Mouse (Mus musculus): ENCODE results near the gene Abca5. TPM values are rescaled to one million over a fixed set of nuclear protein-coding genes. Genes with fewer than 3 reads are reported as not detected.

The Abca5 gene
- 13.7 and 22.6 TPM in 2 replicates for polyA plus RNA-seq (2011; ENCODE audit: insufficient read length, low read depth, missing spikeins)

DNA sequence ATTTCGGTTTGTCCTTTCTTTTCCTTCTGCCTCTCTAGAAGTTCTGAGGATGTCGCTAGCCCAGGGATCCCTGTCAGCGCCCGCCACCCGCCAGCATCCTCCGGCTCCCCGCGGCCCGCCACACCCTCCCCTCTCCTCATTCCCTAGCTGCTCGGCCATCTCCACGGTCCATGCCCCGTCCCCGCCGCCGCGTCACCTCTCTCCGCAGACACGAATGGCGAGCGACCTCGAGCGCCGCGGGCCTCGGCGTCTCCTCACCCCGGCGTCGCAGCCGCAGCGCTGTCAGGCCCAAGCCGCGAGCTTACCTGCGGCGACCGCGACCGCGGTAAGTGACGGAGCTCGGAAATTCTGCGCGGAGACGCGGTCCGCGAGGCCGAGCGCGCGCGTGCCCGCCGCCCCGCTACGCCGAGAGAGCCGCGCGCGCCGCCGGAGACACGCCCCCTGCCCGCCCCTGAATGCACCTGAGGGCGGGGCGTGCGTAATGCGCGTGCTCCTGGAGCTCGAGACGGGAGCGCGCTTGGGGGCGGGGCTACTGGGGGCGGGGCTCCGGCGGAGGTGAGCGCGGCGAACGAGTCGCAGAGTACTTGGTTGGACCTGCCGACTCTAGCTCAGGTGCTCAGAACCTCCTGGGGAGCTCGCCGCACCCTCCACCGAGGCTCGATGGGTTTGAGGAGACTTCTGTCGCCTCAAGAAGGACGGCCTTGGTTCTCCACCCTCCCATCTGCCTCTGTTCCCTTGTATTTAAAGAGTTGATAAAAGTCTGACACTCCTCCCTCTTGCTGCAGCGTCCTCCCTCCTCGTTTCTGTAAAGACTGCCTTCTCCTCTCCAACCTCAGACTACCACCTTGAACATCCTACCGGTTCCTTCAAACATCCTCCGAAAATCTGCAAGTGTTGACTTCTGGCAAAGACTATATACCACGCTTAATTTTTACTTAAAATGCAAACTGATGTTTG lies at the start of gene Abca5:
Abca5 (minus strand) TSS at position 428 of the 957 bp plus-strand sequence.
- H3K4me3 ChIP-seq (ENCODE audit: insufficient read depth, low read length) = peak within 1 kb of the TSS; percentile 88
- H3K4me1 ChIP-seq (ENCODE audit: control insufficient read depth, insufficient read depth, low read length) = no peaks in the 10 kb centered on the region; the same call in 1 of the 2 replicates
- no peak within 1 kb of the TSS for H3K27ac ChIP-seq (ENCODE audit: insufficient read depth, low read length)
- TF ChIP-seq POLR2A (IDR thresholded peaks at IDR 0.05; ENCODE audit: low read depth, low read length) = peak; percentile 67
- no peak for TF ChIP-seq CTCF (IDR thresholded peaks at IDR 0.05; ENCODE audit: borderline replicate concordance, insufficient read depth, low read length)

DNA sequence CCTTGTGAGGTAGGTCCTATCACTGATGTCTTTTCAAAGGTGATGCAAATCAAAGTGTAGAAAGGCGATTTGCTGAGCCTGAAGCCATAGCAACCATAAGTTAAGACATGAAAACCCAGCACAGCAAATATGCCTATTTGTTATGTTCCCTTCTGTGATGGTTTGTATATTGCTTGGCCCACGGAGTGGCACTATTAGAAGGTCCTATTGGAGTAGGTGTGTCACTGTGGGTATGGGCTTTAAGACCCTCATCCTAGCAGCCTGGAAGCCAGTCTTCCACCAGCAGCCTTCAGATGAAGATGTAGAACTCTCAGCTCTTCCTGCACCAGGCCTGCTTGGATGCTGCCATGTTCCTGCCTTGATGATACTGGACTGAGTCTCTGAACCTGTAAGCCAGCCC lies 48.0 kb upstream of the Abca5 start:
- H3K27ac ChIP-seq (ENCODE audit: insufficient read depth, low read length) = no peak overlapping the region
- H3K4me3 ChIP-seq (ENCODE audit: insufficient read depth, low read length) = no peak overlapping the region
- no peaks in the 10 kb centered on the region for H3K4me1 ChIP-seq (ENCODE audit: control insufficient read depth, insufficient read depth, low read length)
- no peak for TF ChIP-seq CTCF (IDR thresholded peaks at IDR 0.05; ENCODE audit: borderline replicate concordance, insufficient read depth, low read length)
- TF ChIP-seq POLR2A (IDR thresholded peaks at IDR 0.05; ENCODE audit: low read depth, low read length) = no peak

DNA sequence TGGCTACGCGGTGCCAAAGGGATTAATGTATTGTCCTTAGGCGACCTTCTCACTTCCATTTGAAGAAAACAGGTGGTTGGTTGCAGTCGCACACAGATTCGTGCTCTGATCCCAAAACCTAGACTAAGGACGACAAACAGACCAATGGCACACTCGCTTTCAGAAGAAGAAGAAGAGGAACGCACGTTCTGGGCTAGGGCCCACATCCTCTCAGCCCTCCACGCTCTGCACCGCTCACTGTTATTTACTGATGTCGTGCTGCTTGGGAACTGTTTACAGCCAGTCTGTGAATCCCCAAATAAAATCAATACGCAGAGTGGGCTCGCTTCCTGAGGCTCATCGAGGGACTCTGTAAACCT lies 42.8 kb upstream of the Abca5 start:
- TF ChIP-seq CTCF (IDR thresholded peaks at IDR 0.05; ENCODE audit: borderline replicate concordance, insufficient read depth, low read length) (no peak), POLR2A (IDR thresholded peaks at IDR 0.05; ENCODE audit: low read depth, low read length) (no peak)
- Histone ChIP-seq H3K27ac (ENCODE audit: insufficient read depth, low read length) (no peak overlapping the region), H3K4me3 (ENCODE audit: insufficient read depth, low read length) (no peak overlapping the region), H3K4me1 (ENCODE audit: control insufficient read depth, insufficient read depth, low read length) (no peaks in the 10 kb centered on the region; the same call in 1 of the 2 replicates)

DNA sequence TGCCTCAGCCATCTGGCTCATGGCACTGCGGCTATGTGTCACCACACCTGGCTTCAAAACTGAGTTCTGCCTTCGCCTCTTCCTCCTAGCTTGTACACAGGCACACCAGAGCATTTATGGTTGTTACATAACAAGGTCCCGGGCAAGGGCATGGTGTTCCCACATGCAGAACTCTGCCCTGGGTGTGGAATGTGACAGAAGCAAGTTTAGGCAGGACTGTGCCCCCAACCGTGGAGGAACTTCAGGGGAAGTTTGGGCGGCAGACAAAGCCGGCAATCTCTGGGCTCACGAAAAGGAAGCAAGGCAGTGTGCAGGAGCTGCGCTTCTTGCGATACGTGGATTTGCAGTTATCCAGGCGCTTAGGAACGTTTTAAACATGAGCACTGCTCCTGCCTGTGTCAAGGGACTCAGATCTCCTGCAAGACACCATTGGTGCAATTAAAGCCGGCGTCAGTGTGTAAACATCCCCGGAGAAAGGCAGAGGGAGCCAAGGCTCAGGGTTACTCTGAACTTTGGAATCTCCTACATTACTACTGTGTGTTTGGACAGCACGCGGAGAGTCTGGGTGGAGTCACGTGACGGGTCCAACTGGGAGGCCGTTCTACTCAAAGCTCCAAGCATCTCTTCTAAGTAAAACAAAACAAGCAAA lies 42.3 kb upstream of the Abca5 start:
- H3K4me3 ChIP-seq (ENCODE audit: insufficient read depth, low read length) = peak overlapping the region; percentile 3; the same call in 1 of the 2 replicates
- H3K27ac ChIP-seq (ENCODE audit: insufficient read depth, low read length) = no peak overlapping the region
- no peaks in the 10 kb centered on the region; the same call in 1 of the 2 replicates for H3K4me1 ChIP-seq (ENCODE audit: control insufficient read depth, insufficient read depth, low read length)
- TF ChIP-seq CTCF (IDR thresholded peaks at IDR 0.05; ENCODE audit: borderline replicate concordance, insufficient read depth, low read length) = no peak

DNA sequence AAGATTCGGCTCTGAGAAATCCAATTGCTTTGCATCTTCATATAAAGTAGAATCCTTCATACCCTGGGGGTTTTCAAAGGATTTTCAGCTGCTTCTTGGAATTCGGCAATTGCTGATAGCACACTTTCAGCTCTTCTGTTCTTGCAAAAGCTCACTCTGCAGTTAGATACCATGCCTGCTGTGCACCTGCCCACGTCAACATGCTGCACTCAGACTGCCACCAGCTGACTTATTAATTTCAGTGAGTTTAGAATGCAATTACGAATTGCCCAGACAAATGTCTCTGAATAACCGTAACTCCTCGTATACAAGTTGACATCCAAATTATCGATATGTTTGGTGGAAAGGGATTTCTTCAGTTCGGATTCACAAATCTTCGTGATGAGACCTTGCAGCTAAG lies 36.5 kb upstream of the Abca5 start:
- TF ChIP-seq POLR2A (IDR thresholded peaks at IDR 0.05; ENCODE audit: low read depth, low read length) (no peak), CTCF (IDR thresholded peaks at IDR 0.05; ENCODE audit: borderline replicate concordance, insufficient read depth, low read length) (no peak)
- Histone ChIP-seq H3K4me1 (ENCODE audit: control insufficient read depth, insufficient read depth, low read length) (no peaks in the 10 kb centered on the region), H3K4me3 (ENCODE audit: insufficient read depth, low read length) (no peak overlapping the region), H3K27ac (ENCODE audit: insufficient read depth, low read length) (no peak overlapping the region)

DNA sequence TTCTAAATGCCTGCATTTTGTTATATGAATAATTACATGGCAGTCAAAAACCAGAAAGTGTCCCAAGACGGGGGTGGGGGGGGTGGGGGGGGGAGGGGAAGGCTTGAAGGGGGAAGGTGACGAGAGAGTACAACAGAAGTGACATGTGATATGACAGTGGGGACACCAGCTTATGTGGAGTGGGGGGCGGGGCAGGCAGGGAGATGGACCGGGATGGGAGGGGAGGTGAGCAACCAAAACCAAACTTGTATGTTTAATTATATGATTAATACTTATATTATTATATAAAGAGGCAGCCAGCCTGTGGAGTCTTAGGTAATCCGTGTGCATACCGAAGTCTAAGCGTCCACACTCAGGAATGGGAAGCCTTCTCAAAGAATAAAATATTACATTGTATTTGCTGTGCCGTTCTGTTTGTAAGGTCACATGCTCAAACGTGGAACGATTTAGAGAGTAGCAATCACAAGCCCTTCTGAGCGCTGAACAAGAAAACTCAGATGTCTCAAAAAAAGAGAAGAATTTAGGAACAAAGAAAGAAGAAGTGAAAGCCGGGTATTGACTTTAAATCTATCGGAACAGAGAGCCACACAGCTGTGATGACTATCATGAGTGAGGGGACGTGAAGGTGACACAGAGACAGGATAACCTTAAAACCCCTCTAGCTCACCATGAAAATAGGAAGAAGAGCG lies 34.9 kb upstream of the Abca5 start:
- TF ChIP-seq CTCF (IDR thresholded peaks at IDR 0.05; ENCODE audit: borderline replicate concordance, insufficient read depth, low read length) = no peak
- Histone ChIP-seq H3K27ac (ENCODE audit: insufficient read depth, low read length) (no peak overlapping the region), H3K4me1 (ENCODE audit: control insufficient read depth, insufficient read depth, low read length) (no peaks in the 10 kb centered on the region), H3K4me3 (ENCODE audit: insufficient read depth, low read length) (no peak overlapping the region)

DNA sequence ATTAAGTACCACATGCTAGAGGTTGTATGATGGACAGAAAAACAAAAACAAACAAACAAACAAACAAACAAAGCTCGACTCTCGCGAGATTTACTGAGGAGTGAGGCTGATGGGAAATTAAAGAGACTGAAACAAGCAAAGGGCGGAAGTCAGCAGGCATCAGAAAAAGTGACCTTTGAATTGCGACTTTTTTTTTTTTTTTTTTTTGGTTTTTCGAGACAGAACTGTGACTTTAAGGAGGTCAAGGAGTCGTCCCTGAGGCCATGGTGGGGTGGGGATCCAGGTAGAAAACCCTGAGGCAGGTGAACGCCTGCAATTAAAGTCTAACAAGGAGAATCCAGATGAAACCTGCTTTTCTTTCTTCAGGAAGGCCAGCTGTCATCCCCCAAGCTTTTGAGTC lies 34.3 kb upstream of the Abca5 start:
- Histone ChIP-seq H3K4me1 (ENCODE audit: control insufficient read depth, insufficient read depth, low read length) (no peaks in the 10 kb centered on the region), H3K27ac (ENCODE audit: insufficient read depth, low read length) (no peak overlapping the region), H3K4me3 (ENCODE audit: insufficient read depth, low read length) (no peak overlapping the region)
- TF ChIP-seq CTCF (IDR thresholded peaks at IDR 0.05; ENCODE audit: borderline replicate concordance, insufficient read depth, low read length) (no peak), POLR2A (IDR thresholded peaks at IDR 0.05; ENCODE audit: low read depth, low read length) (no peak)

DNA sequence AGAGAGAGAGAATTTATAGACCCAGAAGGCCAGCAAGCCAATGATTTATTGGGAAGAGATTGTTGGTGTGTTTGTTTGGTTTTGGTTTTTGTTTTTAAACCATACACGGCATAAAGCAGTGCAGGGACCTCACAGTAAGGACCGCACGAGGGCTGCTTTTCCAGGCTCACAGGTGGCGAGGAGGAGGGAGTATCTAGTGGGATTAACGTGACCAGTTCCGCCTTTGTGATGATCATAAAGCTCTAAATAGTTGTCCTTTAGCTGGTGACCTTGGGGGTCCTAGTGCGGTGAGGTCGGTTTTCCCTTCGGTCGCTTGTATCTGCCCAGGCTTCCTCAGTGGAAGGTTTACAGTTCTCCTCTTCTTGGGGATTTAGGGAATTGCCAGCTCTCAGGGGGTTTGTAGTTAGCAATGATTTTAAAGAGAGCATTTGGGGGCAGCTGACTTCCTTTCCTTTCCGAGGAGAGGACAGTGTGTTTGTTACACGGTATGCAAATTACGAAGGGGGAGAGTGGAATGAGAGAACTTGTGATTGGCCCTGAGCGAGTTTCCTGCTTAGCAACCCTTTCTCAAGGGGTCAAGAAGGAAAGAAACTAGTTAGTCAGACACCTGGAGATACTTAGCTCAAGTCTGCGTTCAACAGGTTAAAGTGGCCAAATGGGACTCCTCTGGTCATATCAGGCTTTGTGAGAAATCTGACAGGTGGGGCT lies 31.9 kb upstream of the Abca5 start:
- Histone ChIP-seq H3K4me1 (ENCODE audit: control insufficient read depth, insufficient read depth, low read length) (no peaks in the 10 kb centered on the region), H3K27ac (ENCODE audit: insufficient read depth, low read length) (no peak overlapping the region), H3K4me3 (ENCODE audit: insufficient read depth, low read length) (no peak overlapping the region)
- TF ChIP-seq POLR2A (IDR thresholded peaks at IDR 0.05; ENCODE audit: low read depth, low read length) (no peak), CTCF (IDR thresholded peaks at IDR 0.05; ENCODE audit: borderline replicate concordance, insufficient read depth, low read length) (no peak)

DNA sequence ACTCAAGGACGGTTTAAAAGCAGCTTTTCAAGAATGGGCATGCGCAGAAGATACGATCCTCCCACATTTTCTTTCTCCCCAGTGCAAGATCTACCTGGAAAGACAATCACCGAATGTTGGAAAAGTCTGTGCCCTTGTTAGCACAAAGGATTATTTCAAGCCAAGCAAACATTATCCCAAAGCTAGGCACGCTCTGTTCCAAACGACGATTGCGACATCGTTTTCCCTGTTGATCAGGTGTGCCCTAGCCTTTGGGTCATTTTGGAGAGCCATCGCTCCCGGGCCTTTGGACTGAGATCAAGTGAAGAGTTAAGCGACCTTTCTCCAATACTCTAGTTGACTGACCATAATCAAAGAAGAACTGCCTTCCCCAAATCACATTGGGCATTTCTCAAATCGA lies 30.1 kb upstream of the Abca5 start:
- Histone ChIP-seq H3K4me1 (ENCODE audit: control insufficient read depth, insufficient read depth, low read length) (no peaks in the 10 kb centered on the region), H3K4me3 (ENCODE audit: insufficient read depth, low read length) (no peak overlapping the region), H3K27ac (ENCODE audit: insufficient read depth, low read length) (no peak overlapping the region)
- TF ChIP-seq POLR2A (IDR thresholded peaks at IDR 0.05; ENCODE audit: low read depth, low read length) (no peak), CTCF (IDR thresholded peaks at IDR 0.05; ENCODE audit: borderline replicate concordance, insufficient read depth, low read length) (no peak)
